Comparison of ENCODE assay signal across 19 mouse cellular contexts in the genomic region with DNA sequence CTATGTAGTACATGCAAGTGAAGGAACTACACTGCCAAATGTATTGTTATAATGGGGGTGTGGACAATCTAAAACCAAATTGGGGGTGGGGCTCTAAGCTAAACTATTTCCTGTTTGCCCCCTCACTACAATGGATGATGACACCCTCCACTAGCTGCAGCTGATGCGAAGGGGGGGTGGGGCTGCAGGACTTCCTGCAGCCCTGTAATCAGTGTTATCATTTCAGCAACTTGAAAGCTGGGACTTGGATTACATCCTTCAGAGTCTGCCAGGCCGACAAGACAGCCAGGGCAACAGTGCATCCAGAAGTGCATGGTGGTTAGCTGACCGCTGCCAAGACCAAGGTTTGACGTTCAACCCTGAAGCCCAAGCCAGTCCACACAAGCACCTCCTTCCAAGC. TPM values are rescaled to one million over a fixed set of nuclear protein-coding genes. Genes with fewer than 3 reads are reported as not detected.
DNase-seq lines count a peak whose midpoint lies in the region; ATAC-seq and TF ChIP-seq lines count a peak whose summit lies in the region.
"Had no signal": no experiment of that assay in that cellular context is flagged by ENCODE, and none has a peak within 500 bp of the region (broad histone marks: within the 10 kb centered on the region; RNA-seq: fewer than 3 reads in every experiment).

No protein-coding gene starts in this region.

- H3K27ac ChIP-seq in heart, adult 2 months: peak overlapping the region; percentile 55
- H3K27ac ChIP-seq in heart, embryonic 11.5 days (ENCODE audit: low read depth, low read length): no peak overlapping the region
- no peak overlapping the region for H3K27ac ChIP-seq in liver, postnatal 0 days (ENCODE audit: low read depth)
- no peak overlapping the region for H3K27ac ChIP-seq in liver, embryonic 12.5 days
- H3K27ac ChIP-seq: forebrain, embryonic 10.5 days; intestine, embryonic 15.5 days; left cerebral cortex, adult 2 months had no signal

- TF ChIP-seq CTCF in heart, adult 2 months (IDR thresholded peaks at IDR 0.05): no peak
- no peak for TF ChIP-seq CTCF in liver, postnatal 0 days (IDR thresholded peaks at IDR 0.05; ENCODE audit: low read depth)

- 0 out of 2 replicates have a peak, but pooled peaks have one; percentile 44 for TF ChIP-seq EP300 in heart, adult 2 months (IDR thresholded peaks at IDR 0.05; ENCODE audit: insufficient read depth, low read depth, low read length)
- no peak for TF ChIP-seq EP300 in liver, postnatal 0 days (IDR thresholded peaks at IDR 0.05; ENCODE audit: low read depth)

- no peak for ATAC-seq in heart, embryonic 11.5 days (replicated peaks; ENCODE audit: insufficient number of reproducible peaks, low FRiP score, low TSS enrichment)
- ATAC-seq in liver, postnatal 0 days: peak; percentile 25; the same call in 1 of the 2 replicates
- ATAC-seq in liver, embryonic 12.5 days: no peak
- ATAC-seq: intestine, embryonic 15.5 days had no signal

- peak in 1 of 2 experiments; percentile 25 for DNase-seq in heart, adult 2 months
- no peak for DNase-seq in liver, postnatal 0 days
- peak; percentile 25 to 27 for DNase-seq in heart, postnatal 10 days
- DNase-seq in lung, postnatal 14 days: peak; percentile 61
- DNase-seq in layer of hippocampus, postnatal 10 days (ENCODE audit: low spot score in 2 of 2): no peak
- no peak for DNase-seq in frontal cortex, postnatal 36 days (ENCODE audit: low spot score in 2 of 2)
- DNase-seq: cerebellum, postnatal 10 days; liver; right cerebral cortex, adult 18-20 months; thymus, adult 2 months had no signal

- H3K4me1 ChIP-seq in heart, adult 2 months (ENCODE audit: control insufficient read depth, insufficient read depth, low read length): no peaks in the 10 kb centered on the region
- H3K4me1 ChIP-seq in heart, embryonic 11.5 days (ENCODE audit: control insufficient read depth, insufficient read depth, low read length): no peaks in the 10 kb centered on the region
- H3K4me1 ChIP-seq in liver, postnatal 0 days (ENCODE audit: insufficient read depth): no peaks in the 10 kb centered on the region; the same call in 1 of the 2 replicates
- H3K4me1 ChIP-seq in liver, embryonic 12.5 days: 0 out of 2 replicates have a peak, but pooled peaks cover 6% of the 10 kb centered on the region
- H3K4me1 ChIP-seq: forebrain, embryonic 10.5 days had no signal

- no peak overlapping the region for H3K4me2 ChIP-seq in heart, embryonic 11.5 days
- no peak overlapping the region for H3K4me2 ChIP-seq in liver, postnatal 0 days (ENCODE audit: low read depth, low read length)
- H3K4me2 ChIP-seq in liver, embryonic 12.5 days: no peak overlapping the region
- H3K4me2 ChIP-seq: intestine, embryonic 15.5 days had no signal

- no peak overlapping the region for H3K4me3 ChIP-seq in heart, adult 2 months
- no peak overlapping the region for H3K4me3 ChIP-seq in heart, embryonic 11.5 days (ENCODE audit: low read depth, low read length)
- H3K4me3 ChIP-seq in liver, postnatal 0 days (ENCODE audit: low read depth, low read length): no peak overlapping the region
- no peak overlapping the region for H3K4me3 ChIP-seq in liver, embryonic 12.5 days
- H3K4me3 ChIP-seq: forebrain, embryonic 10.5 days; intestine, embryonic 15.5 days; left cerebral cortex, adult 2 months; megakaryocyte, embryonic 14.5 days had no signal

- intact Hi-C loops in heart, adult 2 months (cut with DNase I): no loop called here
- intact Hi-C loops in heart, postnatal 10 days (cut with DNase I): no loop called here

- H3K9ac ChIP-seq in heart, adult 2 months (ENCODE audit: low read depth, low read length): no peak overlapping the region
- no peak overlapping the region for H3K9ac ChIP-seq in heart, embryonic 11.5 days (ENCODE audit: low read depth, low read length)
- 0 out of 2 replicates have a peak overlapping the region, but pooled peaks have one; percentile 19 for H3K9ac ChIP-seq in liver, postnatal 0 days (replicated peaks)
- no peak overlapping the region for H3K9ac ChIP-seq in liver, embryonic 12.5 days
- H3K9ac ChIP-seq: intestine, embryonic 15.5 days had no signal

- no peaks in the 10 kb centered on the region for H3K79me2 ChIP-seq in heart, adult 2 months (replicated peaks; ENCODE audit: control insufficient read depth, insufficient read depth, low read length)

- H3K36me3 ChIP-seq in heart, adult 2 months (ENCODE audit: control insufficient read depth, insufficient read depth, low read length): no peaks in the 10 kb centered on the region
- no peaks in the 10 kb centered on the region for H3K36me3 ChIP-seq in heart, embryonic 11.5 days (ENCODE audit: control insufficient read depth, insufficient read depth, low read length)
- no peaks in the 10 kb centered on the region for H3K36me3 ChIP-seq in liver, postnatal 0 days (replicated peaks; ENCODE audit: insufficient read depth, low read length)
- no peaks in the 10 kb centered on the region for H3K36me3 ChIP-seq in liver, embryonic 12.5 days
- H3K36me3 ChIP-seq: forebrain, embryonic 10.5 days; intestine, embryonic 15.5 days had no signal

- H3K9me3 ChIP-seq in heart, embryonic 11.5 days (replicated peaks; ENCODE audit: control insufficient read depth, low read length): no peaks in the 10 kb centered on the region
- no peaks in the 10 kb centered on the region for H3K9me3 ChIP-seq in liver, postnatal 0 days (ENCODE audit: low read length)
- H3K9me3 ChIP-seq in liver, embryonic 12.5 days (replicated peaks): no peaks in the 10 kb centered on the region
- H3K9me3 ChIP-seq: forebrain, embryonic 10.5 days; intestine, embryonic 15.5 days; megakaryocyte, embryonic 14.5 days had no signal

- no peak for TF ChIP-seq POLR2A in heart, adult 2 months (IDR thresholded peaks at IDR 0.05; ENCODE audit: insufficient read depth, low read depth, low read length)

- 33% methylated on average over 4 of the region's 4 CpGs for WGBS in heart, adult 2 months
- WGBS in heart, embryonic 11.5 days (ENCODE audit: insufficient replicate concordance): 45% methylated on average over 4 of the region's 4 CpGs
- 51% methylated on average over 4 of the region's 4 CpGs for WGBS in liver, postnatal 0 days (ENCODE audit: insufficient replicate concordance)
- whole genome bisulfite sequencing in liver, embryonic 12.5 days (ENCODE audit: insufficient replicate concordance): 40% methylated on average over 4 of the region's 4 CpGs

- H3K27me3 ChIP-seq in heart, adult 2 months (ENCODE audit: control insufficient read depth, insufficient read depth, low read length): no peaks in the 10 kb centered on the region
- H3K27me3 ChIP-seq in heart, embryonic 11.5 days (ENCODE audit: control insufficient read depth, insufficient read depth, low read length): no peaks in the 10 kb centered on the region
- H3K27me3 ChIP-seq in liver, postnatal 0 days (ENCODE audit: insufficient read depth, low read length): no peaks in the 10 kb centered on the region
- 0 out of 2 replicates have a peak, but pooled peaks cover 6% of the 10 kb centered on the region for H3K27me3 ChIP-seq in liver, embryonic 12.5 days (replicated peaks)
- H3K27me3 ChIP-seq: intestine, embryonic 15.5 days had no signal

RNA-seq across cellular contexts. Expression of gene Anks3, which starts 7.6 kb away (rescaled TPM):
- 10 to 100 TPM; 11.4 to 12.7 TPM for total RNA-seq in heart, adult 2 months (2021)
- polyA plus RNA-seq in heart, adult 2 months (2012; rRNA removed): 21.3 and 30.4 TPM in 2 replicates
- 28.7 and 31.8 TPM in 2 replicates for polyA plus RNA-seq in heart, embryonic 11.5 days (2014; fragmentation: Nextera tagmentation; extraction: Ambion mirVana)
- 10.5 and 13.0 TPM in 2 replicates for polyA plus RNA-seq in liver, postnatal 0 days (2015; fragmentation: Nextera tagmentation; extraction: Ambion mirVana)
- polyA plus RNA-seq in liver, embryonic 12.5 days (2016; fragmentation: Nextera tagmentation; extraction: Ambion mirVana): 16.8 and 19.7 TPM in 2 replicates
- 10 to 100 TPM; 19.7 to 20.8 TPM for total RNA-seq in heart, postnatal 10 days (2021)
- 10 to 100 TPM; 55.4 to 61.0 TPM for total RNA-seq in layer of hippocampus, postnatal 10 days (2021)

RNA-seq across cellular contexts. Expression of gene Sept12, which starts 26.0 kb away (rescaled TPM):
- total RNA-seq in heart, adult 2 months (2021): not detected
- polyA plus RNA-seq in heart, adult 2 months (2012; rRNA removed): 0.20 and 0.23 TPM in 2 replicates
- not detected in 2 replicates for polyA plus RNA-seq in heart, embryonic 11.5 days (2014; fragmentation: Nextera tagmentation; extraction: Ambion mirVana)
- not detected in 2 replicates for polyA plus RNA-seq in liver, postnatal 0 days (2015; fragmentation: Nextera tagmentation; extraction: Ambion mirVana)
- polyA plus RNA-seq in liver, embryonic 12.5 days (2016; fragmentation: Nextera tagmentation; extraction: Ambion mirVana): 0.11 TPM in 1 of 2 replicates, not detected in the other
- not detected for total RNA-seq in heart, postnatal 10 days (2021)
- total RNA-seq in layer of hippocampus, postnatal 10 days (2021): not detected
- total RNA-seq: heart, postnatal 14 days; left cerebral cortex, adult 2 months had no signal
- polyA plus RNA-seq: embryonic facial prominence, embryonic 11.5 days; forebrain, embryonic 10.5 days; intestine, embryonic 15.5 days; neural tube, embryonic 14.5 days had no signal

RNA-seq across cellular contexts. Expression of gene Nudt16l1, which starts 33.1 kb away (rescaled TPM):
- total RNA-seq in heart, adult 2 months (2021): 10 to 100 TPM; 16.7 to 17.1 TPM
- polyA plus RNA-seq in heart, adult 2 months (2012; rRNA removed): 38.9 and 44.5 TPM in 2 replicates
- 102 and 106 TPM in 2 replicates for polyA plus RNA-seq in heart, embryonic 11.5 days (2014; fragmentation: Nextera tagmentation; extraction: Ambion mirVana)
- polyA plus RNA-seq in liver, postnatal 0 days (2015; fragmentation: Nextera tagmentation; extraction: Ambion mirVana): 38.9 and 40.2 TPM in 2 replicates
- 61.2 and 62.7 TPM in 2 replicates for polyA plus RNA-seq in liver, embryonic 12.5 days (2016; fragmentation: Nextera tagmentation; extraction: Ambion mirVana)
- total RNA-seq in heart, postnatal 10 days (2021): 10 to 100 TPM; 40.5 to 43.9 TPM
- 10 to 100 TPM; 67.0 to 76.3 TPM for total RNA-seq in layer of hippocampus, postnatal 10 days (2021)

RNA-seq across cellular contexts. Expression of gene Smim22, which starts 35.5 kb away (rescaled TPM):
- not detected for total RNA-seq in heart, adult 2 months (2021)
- 2.1 TPM in 1 of 2 replicates, not detected in the other for polyA plus RNA-seq in heart, adult 2 months (2012; rRNA removed)
- polyA plus RNA-seq in heart, embryonic 11.5 days (2014; fragmentation: Nextera tagmentation; extraction: Ambion mirVana): 1.6 and 3.2 TPM in 2 replicates
- polyA plus RNA-seq in liver, postnatal 0 days (2015; fragmentation: Nextera tagmentation; extraction: Ambion mirVana): 23.6 and 23.7 TPM in 2 replicates
- 5.7 and 6.9 TPM in 2 replicates for polyA plus RNA-seq in liver, embryonic 12.5 days (2016; fragmentation: Nextera tagmentation; extraction: Ambion mirVana)
- total RNA-seq in heart, postnatal 10 days (2021): not detected
- not detected for total RNA-seq in layer of hippocampus, postnatal 10 days (2021)
- total RNA-seq: heart, postnatal 14 days; left cerebral cortex, adult 2 months had no signal
- polyA plus RNA-seq: neural tube, embryonic 14.5 days had no signal

RNA-seq across cellular contexts. Expression of gene Rogdi, which starts 41.7 kb away (rescaled TPM):
- 10 to 100 TPM; 15.5 to 19.4 TPM for total RNA-seq in heart, adult 2 months (2021)
- polyA plus RNA-seq in heart, adult 2 months (2012; rRNA removed): 50.7 and 63.0 TPM in 2 replicates
- 50.1 and 54.4 TPM in 2 replicates for polyA plus RNA-seq in heart, embryonic 11.5 days (2014; fragmentation: Nextera tagmentation; extraction: Ambion mirVana)
- 105 and 114 TPM in 2 replicates for polyA plus RNA-seq in liver, postnatal 0 days (2015; fragmentation: Nextera tagmentation; extraction: Ambion mirVana)
- 42.3 and 43.2 TPM in 2 replicates for polyA plus RNA-seq in liver, embryonic 12.5 days (2016; fragmentation: Nextera tagmentation; extraction: Ambion mirVana)
- 10 to 100 TPM; 21.7 to 25.7 TPM for total RNA-seq in heart, postnatal 10 days (2021)
- total RNA-seq in layer of hippocampus, postnatal 10 days (2021): 100 to 1,000 TPM; 202 to 206 TPM

Comparison
In these comparisons a context has a peak if more than half of its experiments do, and no peak if none do; other contexts are left out.
1. DNase-seq: peak in heart, postnatal 10 days (2 of 2) and lung, postnatal 14 days (single experiment); none in liver, postnatal 0 days (single experiment), layer of hippocampus, postnatal 10 days (0 of 2) and frontal cortex, postnatal 36 days (0 of 2).